Mouse (Mus musculus): ENCODE measurements around the gene Gtf2a2.

Gtf2a2 gene

DNA sequence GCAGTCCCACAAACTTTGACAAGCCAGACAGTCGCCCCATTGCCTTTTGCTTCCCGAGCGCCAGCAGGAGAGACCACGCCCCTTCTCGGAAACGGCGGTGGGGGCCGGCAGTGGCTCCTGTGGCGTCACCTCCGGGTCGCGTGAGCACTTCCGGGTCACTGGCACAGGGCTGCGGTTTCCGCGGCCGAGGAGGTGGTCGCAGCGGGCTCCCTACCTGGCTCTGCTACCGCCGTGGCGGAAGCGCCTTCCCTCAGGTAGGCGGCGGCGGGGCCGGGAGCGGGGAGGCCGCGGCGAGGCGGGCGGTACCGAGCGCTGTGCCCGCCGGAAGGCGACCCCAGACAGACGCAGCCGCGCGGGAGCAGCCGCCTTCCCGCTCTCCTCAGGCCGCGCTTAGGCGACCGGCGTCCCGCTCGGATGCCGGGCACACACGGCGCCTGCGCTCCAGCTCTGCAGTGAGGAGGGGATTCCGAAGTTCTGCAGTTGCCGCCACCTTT, at the start of gene Gtf2a2:
Gene Gtf2a2, plus strand, starts transcription at position 143 of the 494 bp plus-strand sequence.
- peak; percentile 96 for DNase-seq

DNA sequence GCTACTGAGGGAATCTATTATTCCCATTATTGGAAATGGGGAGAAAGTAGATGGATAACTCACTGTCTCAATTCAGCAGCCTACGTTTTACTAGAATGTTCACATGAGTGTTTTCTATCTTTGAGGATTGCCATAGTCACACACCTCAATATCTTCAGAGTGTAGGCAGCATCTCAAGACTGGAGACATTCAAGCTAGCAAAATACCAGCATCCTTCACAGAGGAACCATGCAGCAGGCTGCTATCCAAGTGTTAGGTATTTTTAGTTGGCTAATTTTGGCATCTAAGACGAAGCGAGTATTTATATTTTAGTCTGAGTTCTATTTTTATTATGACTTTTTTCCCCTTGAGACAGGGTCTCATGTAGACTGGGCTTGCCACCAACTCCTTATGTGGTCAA, 48.0 kb upstream of the Gtf2a2 start:
- no peak for DNase-seq

DNA sequence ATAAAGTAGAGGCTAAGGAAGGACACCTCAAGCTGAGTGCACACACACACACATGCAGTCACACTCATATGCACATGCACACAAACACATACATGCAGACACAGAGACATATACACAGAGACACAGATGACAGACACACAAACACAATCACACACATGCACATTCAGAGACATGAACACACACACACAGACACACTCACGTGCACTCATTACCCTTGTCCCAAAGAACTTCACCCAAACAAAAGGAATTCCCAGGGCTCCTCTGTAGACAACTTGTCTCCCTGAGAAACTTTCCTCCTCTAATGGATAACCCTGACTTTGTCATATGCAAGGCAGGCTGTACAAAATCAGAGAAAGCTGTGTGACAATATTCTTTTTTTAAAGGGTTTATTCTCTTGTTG, 26.8 kb upstream of the Gtf2a2 start:
- DNase-seq = no peak

DNA sequence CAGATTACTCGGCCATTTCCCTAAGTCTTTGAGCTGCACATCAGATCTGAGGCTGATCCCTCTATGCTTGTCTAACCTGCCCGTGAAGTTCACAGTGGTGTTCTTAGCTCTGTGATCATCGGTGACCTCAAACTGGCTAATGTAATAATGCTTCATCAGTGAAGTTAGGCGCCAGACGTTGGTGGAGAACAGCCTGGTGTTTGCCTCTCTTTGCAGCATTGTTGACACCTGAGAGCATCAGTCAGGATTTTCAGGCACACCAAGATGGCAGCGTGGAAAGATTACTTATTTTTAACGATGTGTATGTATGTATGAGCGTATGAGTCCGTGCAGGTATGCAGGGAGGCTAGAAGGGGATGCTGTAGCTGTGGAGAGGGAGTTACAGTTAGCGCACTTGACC, 26.3 kb upstream of the Gtf2a2 start:
- no peak for DNase-seq

DNA sequence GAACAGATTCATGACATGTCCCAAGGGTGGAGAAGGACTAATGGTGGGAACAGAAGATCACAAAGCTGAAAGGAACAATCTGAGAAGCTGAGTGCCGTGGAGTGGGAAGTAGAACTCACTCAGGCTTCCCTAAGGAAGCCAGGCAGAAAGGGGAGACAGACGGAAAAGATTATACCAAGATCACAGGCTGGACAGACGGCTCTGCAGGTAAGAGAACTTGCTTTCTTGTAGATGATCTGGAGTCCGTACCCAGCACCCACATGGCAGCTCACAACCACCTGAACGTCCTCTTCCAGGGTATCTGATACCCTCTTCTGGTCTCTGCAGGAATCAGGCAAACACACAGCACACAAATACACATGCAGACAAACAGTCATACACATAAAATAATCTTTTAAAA, 25.8 kb upstream of the Gtf2a2 start:
- DNase-seq = no peak

DNA sequence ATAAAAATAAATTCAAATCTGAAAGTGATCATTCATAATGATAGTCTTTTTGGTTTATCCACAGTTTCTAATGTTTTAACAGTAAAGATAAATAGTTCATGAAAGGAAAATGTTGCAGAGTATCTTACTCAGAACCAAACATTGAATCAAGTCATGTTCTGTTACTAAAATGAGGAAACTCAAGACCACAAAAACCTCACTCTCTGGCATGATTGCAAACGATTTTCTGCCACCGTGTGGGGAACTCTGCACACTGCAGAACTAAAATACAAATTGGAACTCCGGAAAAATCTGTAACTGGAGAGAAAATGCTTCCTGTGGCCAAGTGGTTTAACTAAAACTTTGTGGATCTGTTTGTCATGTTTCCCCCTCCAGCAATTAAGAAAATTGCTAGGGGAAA, 24.8 kb upstream of the Gtf2a2 start:
- peak; percentile 67 for DNase-seq

DNA sequence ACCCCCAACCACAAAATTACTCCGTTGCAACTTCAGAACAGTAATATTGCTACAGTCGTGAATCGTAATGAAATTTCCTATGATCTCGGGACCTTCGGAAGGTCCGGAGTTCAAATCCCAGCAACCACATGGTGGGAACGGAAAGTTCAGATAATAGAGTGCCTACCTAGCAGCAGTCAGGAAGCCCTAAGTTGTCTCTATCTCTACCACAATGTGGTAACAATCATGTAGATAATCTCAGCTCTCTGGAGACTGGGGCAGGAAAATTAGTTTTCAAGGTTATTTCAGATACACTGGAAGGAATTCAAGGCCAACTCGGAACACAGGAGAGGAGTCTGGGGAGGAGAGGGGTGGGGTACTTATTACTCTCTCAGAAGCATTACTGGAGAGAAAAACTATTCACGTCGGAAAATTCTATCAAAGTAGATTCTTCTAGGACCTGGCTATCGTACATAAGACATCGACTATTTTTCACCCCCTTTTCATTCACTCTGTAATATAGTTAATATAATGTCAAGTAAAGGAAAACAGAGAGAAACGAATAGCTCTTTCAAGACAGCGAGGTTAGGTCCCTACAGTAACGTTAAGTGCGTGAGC, 23.5 kb upstream of the Gtf2a2 start:
- no peak for DNase-seq

DNA sequence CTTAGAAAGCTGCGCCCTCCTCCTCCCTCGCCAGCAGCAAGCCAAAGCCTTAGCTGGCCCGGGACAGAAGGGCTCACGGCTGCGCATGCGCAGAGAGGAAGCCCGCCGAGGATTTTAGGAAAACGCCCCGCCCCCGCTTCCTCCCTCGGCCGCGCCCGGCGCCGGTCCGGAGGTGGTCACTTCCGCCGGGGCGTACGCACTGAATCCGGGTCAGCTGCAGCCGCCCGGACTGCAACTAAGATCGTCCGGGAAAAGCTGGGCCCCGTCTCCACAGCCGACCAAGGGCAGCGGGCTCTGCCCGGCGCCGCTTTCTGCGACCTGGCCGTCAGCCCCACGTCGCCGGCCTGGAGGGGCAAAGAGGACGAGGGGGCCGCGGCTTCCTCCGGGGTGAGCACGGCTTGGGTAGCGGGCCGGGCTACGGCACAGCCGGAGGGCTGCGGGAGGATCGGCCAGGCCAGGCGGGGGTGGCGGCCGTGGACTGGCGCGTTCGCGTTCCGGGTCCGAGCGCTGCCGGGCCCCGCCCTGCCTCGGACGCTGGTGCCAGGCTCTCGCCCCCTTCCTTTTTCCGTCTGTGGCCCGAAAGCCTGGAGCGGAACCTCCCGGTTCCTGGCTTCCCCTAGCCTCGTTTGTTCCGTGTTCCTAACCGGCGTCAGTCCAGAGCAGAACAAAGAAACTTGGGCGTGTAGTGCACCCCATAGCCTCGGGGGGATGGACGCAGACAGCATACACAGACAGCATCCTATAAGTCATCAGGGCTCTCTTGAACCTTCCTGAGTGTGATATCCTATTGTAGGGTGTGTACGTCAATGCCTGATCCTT, 22.8 kb upstream of the Gtf2a2 start, which contains the start of gene Bnip2:
Gene Bnip2, plus strand, starts transcription at position 164 of the 819 bp plus-strand sequence.
- peak; percentile 99 for DNase-seq

DNA sequence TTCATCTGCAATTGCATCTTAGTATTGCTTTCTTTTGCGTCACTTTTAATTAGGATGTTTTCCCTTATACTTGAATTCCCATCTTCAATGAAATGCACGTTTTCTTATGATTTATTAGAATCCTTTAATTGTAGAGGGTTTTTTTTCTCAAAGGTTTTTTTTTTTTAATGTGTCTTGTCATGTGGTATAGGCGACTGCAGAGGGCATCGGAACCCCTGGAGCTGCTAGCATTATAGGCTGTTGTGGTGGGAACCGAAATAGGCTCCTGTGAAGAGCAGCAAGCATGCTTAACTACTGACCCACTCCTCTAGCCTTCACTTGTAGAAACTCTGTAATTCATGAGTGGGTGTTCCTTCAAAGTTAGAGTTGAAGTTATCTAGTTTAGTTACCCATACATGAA, 22.0 kb upstream of the Gtf2a2 start:
- no peak for DNase-seq

DNA sequence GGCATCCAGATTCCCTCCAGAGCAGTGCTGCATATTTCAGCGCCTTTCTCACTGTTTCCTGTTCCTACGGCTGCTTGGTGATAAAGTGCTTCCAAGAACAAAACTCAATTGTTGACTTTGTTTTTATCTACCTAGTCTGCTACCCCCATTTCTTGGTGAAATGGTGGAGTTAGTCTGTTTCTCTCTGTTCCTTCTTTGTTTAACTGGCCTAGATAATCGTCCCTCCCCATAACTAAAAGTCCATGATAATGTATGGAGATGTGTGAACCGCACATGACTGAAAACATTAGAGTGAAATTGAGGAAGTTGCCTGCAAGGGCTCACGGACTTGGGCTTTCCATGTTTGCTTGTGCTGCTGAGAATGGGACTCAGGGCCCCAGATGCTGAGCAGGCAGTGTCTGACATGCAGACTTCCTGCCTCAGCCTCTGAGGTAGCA, 19.5 kb upstream of the Gtf2a2 start:
- DNase-seq = no peak

DNA sequence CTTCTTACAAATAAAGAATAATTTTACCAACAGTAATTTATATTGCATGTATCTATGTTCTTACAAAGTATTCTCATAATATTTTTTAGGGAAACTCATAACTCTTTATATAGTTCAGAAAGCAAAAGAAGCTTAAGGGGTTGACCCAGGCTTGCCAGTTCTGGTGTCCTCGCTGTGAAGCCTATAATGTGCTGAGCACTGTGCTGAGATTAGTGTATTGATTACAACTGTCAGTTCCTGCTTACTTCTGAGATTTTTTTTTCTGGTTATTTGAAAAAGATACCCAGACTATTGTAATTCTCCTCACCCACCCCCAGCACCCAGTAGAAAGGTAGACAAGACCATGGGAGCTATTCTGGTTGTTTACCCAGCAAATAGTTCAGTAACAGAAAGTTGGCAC, 18.9 kb upstream of the Gtf2a2 start:
- DNase-seq = no peak

DNA sequence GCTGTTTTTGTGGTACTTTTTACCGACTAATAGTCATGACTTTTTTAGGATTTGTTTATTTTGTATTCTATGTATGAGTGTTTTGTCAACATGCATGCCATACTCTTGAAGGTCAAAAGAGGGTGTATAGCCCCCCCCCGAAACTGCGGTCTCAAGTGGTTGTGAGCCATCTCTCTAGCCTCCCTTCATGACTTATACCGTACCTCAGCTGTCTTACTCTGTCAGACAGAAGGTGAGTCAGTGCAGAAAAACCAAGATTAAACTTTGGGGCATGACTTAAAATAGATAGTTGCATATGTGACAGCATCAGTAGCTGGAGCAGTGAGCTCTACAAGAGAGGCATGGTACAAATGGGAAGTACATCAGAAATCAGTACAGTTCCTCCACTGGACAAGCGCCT, 17.8 kb upstream of the Gtf2a2 start:
- DNase-seq = no peak

DNA sequence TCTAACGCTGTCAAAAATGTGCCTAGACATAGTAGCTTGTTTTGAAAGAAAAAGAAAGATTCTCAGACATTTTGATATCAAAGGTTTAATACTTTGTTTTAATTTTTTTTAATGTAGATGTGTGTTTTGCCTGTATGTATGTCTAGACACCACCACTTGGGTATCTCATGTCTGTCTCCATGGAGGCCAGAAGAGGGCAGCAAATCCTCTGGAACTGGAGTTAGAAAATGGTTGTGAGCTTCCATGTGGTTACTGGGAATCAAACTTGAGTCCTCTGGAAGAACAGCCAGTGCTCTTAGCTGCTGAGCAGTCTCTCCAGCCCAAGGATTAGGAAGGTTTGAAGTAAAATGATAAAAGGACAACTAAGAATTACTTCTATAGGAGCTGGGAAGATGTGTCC, 13.0 kb upstream of the Gtf2a2 start:
- DNase-seq = no peak

DNA sequence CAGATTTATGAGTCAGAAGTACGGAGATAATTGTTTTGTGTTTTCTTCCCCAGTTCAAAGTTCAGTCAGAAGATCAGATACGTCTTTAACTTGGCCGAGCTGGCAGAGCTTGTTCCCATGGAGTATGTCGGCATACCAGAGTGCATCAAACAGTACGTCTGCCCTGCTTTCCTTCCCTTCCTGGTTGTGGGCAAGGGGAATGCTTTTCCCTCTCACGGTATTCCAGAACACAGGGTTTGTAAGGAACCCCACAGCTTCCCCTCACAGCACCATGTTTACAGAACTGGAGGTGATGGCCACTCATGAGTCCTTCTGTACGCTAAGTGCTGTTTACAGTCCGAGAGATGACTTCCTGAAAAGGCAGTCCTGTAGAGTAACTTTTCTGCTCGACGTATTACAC, 8.8 kb upstream of the Gtf2a2 start:
- DNase-seq = no peak

DNA sequence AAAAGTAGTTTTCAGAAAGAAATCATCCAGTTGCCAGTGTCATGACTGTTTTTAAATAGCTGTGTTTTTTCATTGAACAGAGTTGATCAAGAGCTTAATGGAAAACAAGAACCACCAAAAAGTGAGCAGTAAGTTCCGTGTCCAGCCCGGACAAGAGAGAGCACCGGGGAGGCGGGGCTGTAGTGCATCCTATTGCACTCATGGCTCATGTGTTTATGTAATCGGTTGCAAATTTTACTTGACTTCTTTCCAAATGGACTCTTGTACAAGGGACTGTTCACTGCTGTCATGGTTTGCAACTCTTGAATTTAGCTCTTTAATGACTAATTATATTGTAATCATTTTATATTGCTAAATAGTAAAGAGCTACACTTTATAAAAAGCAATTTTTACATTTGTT, 5.4 kb upstream of the Gtf2a2 start:
- no peak for DNase-seq

DNA sequence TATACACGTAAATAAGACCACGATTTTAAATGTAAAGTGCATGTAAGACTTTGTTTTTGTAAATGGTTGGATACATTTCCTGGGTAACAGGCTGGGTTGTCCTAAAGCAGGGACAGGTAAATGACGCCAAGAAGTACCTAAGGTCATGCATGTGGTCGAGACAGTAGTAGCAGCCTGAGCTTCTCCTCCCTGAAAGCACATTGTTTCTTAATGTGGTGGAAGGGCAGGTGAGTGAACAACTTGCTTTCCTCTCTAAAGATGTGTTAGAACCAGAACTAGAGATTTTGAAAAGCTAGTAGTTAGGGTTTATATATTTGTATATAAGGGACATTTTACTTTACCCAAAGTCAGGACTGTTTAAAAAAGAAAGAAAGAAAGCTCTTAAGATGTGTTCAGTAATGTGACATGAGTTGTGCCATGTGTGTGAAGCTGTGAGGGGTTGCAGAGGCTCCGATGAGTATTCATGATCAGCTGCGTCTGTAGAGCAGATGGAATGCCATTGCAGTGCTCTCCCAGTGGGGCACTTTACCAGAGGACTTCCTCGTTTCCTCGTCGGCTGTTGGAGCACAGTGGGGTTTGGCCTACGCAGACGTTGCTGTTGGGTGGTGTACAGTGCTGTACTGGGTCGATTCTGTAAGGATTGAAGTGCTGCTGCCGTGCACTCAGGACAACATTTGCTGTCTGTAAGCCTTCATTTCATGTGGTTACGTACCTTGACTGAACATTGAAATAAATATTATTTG, 4.7 kb upstream of the Gtf2a2 start:
- DNase-seq = no peak

DNA sequence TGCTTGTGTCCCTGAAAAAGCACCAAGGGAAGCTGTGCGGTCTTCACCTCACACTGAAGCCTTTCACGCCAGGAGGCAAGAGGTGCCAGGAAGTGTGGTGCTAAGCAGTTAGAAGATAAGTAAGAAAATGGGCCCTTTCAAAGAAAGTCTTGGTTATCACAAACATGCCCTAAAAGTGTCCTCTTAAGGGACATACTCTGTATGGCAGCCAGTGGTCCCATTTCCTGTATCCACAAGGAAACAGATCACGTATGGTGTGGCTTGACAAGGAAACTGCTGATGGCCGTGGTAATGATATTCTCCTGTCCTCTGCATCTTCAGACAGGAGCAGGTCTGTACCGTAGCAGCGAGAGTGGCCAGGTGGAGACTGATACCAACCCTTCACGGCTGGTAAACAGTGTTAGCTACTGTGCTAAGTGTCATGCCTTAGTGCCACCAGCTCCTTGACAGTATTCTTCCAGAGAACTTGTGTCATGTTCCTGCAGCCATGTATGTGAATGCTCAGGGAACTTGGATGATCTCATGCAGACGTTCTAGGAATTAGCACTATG, 2.5 kb upstream of the Gtf2a2 start:
- no peak for DNase-seq

DNA sequence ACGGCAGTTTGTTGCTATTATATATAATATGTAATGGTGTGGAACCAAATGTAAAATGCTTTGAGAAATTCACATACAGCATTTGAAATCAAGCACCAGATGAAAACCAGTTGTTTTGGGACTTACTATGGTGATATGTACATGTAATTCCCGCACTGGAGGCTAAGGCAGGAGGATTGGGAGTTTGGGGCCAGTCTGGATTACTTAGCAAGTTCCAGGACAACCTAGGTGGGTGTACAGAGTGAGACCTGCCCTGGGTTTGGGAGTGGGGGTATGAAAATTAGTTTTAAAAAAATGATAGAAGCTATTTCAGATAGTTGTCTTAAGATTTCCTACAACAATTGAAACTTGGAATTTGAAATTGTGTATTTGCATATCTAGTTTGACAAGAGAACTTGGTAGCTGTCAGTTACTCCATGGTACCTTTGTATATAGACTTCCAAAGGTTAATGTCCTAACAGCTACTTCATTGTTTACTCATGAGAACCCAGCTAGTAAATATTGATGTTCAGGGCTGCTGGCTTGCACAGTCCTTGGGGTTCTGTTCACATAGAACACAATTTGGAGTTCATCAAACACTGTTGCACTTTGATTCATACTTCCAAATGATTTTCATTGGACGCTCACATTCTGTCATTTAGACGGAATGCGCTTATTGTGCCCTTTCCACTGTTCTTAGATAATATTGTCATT, 1.4 kb upstream of the Gtf2a2 start:
- DNase-seq = no peak

DNA sequence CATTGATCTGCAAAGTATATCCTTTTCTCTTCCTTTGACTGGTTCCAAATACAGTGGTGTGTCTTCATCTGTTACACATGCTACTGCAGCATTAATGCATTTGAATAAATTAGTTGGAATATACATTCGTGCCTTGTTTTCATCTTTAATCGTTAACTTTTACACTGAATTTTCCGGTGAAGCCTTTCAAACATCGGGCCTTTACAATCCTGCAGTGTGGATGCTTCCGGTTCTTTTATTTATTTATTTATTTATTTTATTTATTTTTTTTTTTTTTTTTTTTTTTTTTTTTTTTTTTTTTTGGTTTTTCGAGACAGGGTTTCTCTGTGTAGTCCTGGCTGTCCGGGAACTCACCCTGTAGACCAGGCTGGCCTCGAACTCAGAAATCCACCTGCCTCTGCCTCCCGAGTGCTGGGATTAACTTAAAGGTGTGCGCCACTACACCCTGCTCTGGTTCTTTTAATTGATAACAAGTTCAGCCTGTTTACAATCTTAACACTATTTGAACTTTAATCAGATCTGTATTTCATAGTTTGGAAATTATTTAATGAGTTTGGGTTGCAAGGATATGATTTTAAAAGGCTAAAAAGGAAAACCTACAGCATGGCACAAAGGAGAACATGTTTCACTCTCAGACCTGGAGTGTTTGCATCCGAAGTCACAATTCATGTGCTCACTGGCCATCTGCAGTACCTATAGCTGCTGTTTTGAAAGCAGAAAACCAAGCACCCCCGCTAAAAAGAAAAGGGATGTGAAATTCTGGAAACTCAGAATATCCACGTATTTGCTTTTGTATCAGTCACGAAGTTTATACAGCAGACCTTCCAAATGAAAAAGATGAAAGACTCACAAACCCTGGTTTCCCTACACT, 578 bp upstream of the Gtf2a2 start:
- DNase-seq = no peak

DNA sequence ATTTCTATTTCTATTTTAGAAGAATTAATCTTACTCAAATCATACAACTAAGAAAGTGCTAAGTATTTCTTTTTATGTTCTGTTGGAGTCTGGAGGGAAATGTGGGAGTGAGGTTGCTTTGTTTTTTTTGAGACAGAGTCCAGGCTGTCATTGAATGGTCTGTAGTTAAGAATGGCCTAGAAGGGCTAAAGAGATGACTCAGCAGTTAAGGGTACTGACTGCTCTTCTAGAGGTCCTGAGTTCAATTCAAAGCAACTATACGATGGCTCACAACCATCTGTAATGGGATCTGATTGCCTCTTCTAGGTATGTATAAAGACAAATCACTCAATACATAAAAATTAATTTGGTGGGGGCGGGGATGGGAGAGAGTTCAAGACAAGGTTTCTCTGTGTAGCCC, 3.3 kb downstream of the Gtf2a2 start:
- no peak for DNase-seq

DNA sequence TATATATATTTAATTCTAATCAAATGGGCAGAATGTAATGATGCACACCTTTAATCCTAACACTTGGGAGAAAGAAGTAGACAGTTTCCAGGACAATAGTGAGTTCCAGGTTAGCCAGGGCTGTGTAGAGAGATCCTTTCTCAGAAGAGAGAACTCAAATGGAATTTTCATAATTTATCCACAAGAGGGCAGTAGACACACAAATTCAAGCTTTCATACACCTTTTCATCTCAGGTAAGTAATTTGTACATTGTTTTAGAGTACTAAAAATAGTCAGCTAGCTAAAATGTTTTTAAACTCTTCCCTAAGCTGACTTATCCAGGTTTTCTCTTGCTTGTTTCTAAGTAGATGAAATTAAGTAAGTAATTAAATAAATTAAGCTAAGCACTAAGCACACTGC, 6.5 kb downstream of the Gtf2a2 start:
- no peak for DNase-seq

DNA sequence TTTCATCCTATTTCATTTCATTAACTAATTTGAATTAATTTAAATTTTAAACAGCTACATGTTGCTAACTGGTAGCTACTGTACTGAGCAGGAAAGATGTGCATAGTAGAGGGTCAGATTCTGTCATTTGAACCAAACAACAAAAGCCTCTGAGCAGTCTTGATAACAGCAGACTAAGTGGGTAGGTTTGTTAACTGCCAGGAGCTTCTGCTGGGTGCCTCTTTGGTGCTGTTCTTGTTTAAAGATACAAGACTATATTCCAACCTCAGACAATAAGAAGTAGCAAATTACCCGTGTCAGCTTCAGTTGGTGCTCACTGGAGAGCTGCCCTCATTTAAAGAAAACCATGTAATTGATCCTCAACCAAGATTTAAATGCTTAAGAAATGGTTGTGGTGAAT, 9.3 kb downstream of the Gtf2a2 start:
- no peak for DNase-seq

Measured in lung, postnatal 14 days (tissue).